Mouse (Mus musculus) mesoderm, embryonic 11.5 days (tissue): ENCODE data around the gene Zfp341.

Experiments used
- DNase-seq: peaks from one replicate; pipeline ENCODE4 v3.0.0-alpha.2; 2012; ENCODE audit warnings: low read depth, low spot score

Gene Zfp341

GRCm38 (mm10) chr2:154613118-154614115 lies at the start of gene Zfp341, which contains the start of gene 4930519P11Rik:
Gene Zfp341 (plus strand): TSS chr2:154613297.
Gene 4930519P11Rik (minus strand): TSS chr2:154613437.
- peak; percentile 93 for DNase-seq

GRCm38 (mm10) chr2:154563612-154564170 lies 49.4 kb upstream of the Zfp341 start:
- DNase-seq: no peak

GRCm38 (mm10) chr2:154565562-154565961 lies 47.5 kb upstream of the Zfp341 start:
- no peak for DNase-seq

- no peak for DNase-seq
Measured at GRCm38 (mm10) chr2:154566641-154567040, 46.5 kb upstream of the Zfp341 start.

GRCm38 (mm10) chr2:154567766-154568165 lies 45.3 kb upstream of the Zfp341 start:
- DNase-seq: no peak

- DNase-seq: peak; percentile 63
Measured at GRCm38 (mm10) chr2:154568329-154569070, 44.6 kb upstream of the Zfp341 start.

GRCm38 (mm10) chr2:154569071-154569748 lies 43.9 kb upstream of the Zfp341 start:
- peak; percentile 71 for DNase-seq

GRCm38 (mm10) chr2:154569836-154570286 lies 43.2 kb upstream of the Zfp341 start, which contains the start of gene E2f1:
Gene E2f1 (minus strand): TSS chr2:154569892.
- peak; percentile 97 for DNase-seq

- no peak for DNase-seq
Measured at GRCm38 (mm10) chr2:154570666-154571065, 42.4 kb upstream of the Zfp341 start.

GRCm38 (mm10) chr2:154571266-154571665 lies 41.8 kb upstream of the Zfp341 start:
- DNase-seq: no peak

GRCm38 (mm10) chr2:154571976-154572375 lies 41.1 kb upstream of the Zfp341 start:
- DNase-seq: no peak

GRCm38 (mm10) chr2:154572996-154573395 lies 40.1 kb upstream of the Zfp341 start:
- no peak for DNase-seq

- no peak for DNase-seq
Measured at GRCm38 (mm10) chr2:154574271-154574670, 38.8 kb upstream of the Zfp341 start.

- DNase-seq: peak; percentile 79
Measured at GRCm38 (mm10) chr2:154576876-154577743, 36.0 kb upstream of the Zfp341 start.

GRCm38 (mm10) chr2:154577744-154578067 lies 35.4 kb upstream of the Zfp341 start:
- no peak for DNase-seq

- no peak for DNase-seq
Measured at GRCm38 (mm10) chr2:154580586-154580985, 32.5 kb upstream of the Zfp341 start.

- no peak for DNase-seq
Measured at GRCm38 (mm10) chr2:154581421-154581820, 31.7 kb upstream of the Zfp341 start.

- DNase-seq: no peak
Measured at GRCm38 (mm10) chr2:154583906-154584872, 28.9 kb upstream of the Zfp341 start.

GRCm38 (mm10) chr2:154584931-154585601 lies 28.0 kb upstream of the Zfp341 start:
- no peak for DNase-seq
